Mouse (Mus musculus) midbrain, embryonic 16.5 days (tissue): ENCODE data around the gene Ikbip. TPM values are rescaled to one million over a fixed set of nuclear protein-coding genes. Genes with fewer than 3 reads are reported as not detected.

Source experiments
- ATAC-seq: fragments of 200-750 bp; cut with Nextera tagmentation; 2 replicates; pipeline ENCODE4 v1.8.0; 2017; ENCODE audit warnings: moderate TSS enrichment
- H3K27ac ChIP-seq: fragments of 300-500 bp; sonication (generic); 2 replicates; pipeline ENCODE4 v1.5.1; 2014; ENCODE audit warnings: mild to moderate bottlenecking, low read length, mixed read lengths
- H3K27me3 ChIP-seq: fragments of 300-500 bp; sonication (generic); 2 replicates; pipeline ENCODE4 v1.6.1; 2014; ENCODE audit warnings: low read depth, low read length, mixed read lengths; ENCODE audit not compliant: control insufficient read depth, insufficient read depth
- H3K36me3 ChIP-seq: fragments of 300-500 bp; sonication (generic); 2 replicates; pipeline ENCODE4 v1.6.1; 2014; ENCODE audit warnings: mild to moderate bottlenecking, low read length, moderate library complexity, mixed read lengths; ENCODE audit not compliant: control insufficient read depth, insufficient read depth
- H3K4me1 ChIP-seq: fragments of 300-500 bp; sonication (generic); 2 replicates; pipeline ENCODE4 v1.6.1; 2014; ENCODE audit warnings: mild to moderate bottlenecking, low read length, mixed read lengths; ENCODE audit not compliant: control insufficient read depth, insufficient read depth
- H3K4me2 ChIP-seq: fragments of 300-500 bp; sonication (generic); 2 replicates; pipeline ENCODE4 v1.6.1; 2014; ENCODE audit warnings: mild to moderate bottlenecking, low read length, mixed read lengths
- H3K4me3 ChIP-seq: fragments of 300-500 bp; sonication (generic); 2 replicates; pipeline ENCODE4 v1.5.1; 2014; ENCODE audit warnings: low read depth, mild to moderate bottlenecking, low read length, moderate library complexity, mixed read lengths
- H3K9ac ChIP-seq: fragments of 300-500 bp; sonication (generic); 2 replicates; pipeline ENCODE4 v1.6.1; 2014; ENCODE audit warnings: low read depth, low read length, mixed read lengths
- H3K9me3 ChIP-seq: fragments of 300-500 bp; sonication (generic); replicated peaks from 2 replicates; pipeline ENCODE4 v1.6.1; 2014; ENCODE audit warnings: mild to moderate bottlenecking, low read length, mixed read lengths; ENCODE audit not compliant: control insufficient read depth, poor library complexity, severe bottlenecking
- WGBS: fragments of 180-500 bp; shearing (Covaris S2); extraction: QIAGEN DNeasy Blood & Tissue Kit; methylation state at CpG from one replicate; pipeline ENCODE4 v1.1.7; 2014; 5-methylcytosine and 5-hydroxymethylcytosine counted together
- polyA plus RNA-seq: library from polyadenylated mRNA; unstranded; fragments of >200 nt; fragmentation: Nextera tagmentation; extraction: Ambion mirVana; gene quantifications from 2 replicates; pipeline ENCODE4 v1.2.1, GENCODE M21; 2015

Ikbip gene
- polyA plus RNA-seq, 1 experiment from 2014 or later: 18.6 TPM

DNA sequence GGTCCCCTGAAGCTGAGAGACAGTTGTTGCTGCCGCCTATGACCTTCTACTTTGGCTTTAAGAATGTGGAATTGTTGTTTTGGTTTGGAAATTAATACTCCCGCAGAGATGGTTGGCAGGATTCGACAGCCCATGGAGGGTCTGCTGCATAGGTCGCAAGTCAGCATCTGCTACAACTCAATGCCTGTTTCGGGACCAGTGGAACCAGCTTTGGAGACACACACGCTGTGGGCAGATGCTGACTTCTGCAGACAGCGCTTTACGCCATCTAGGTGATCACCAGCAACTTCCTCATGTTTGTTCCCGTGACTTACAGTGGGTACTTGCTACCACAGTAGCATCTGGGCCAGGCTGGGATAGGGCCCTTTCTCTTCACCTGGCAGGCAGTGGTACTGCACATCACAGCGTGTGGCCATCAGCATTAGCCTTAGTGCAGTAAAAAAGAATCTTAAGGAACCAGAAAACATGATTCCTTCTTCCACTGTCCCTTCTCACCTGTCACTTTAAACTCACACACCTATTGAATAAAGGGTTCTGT, 60.0 kb downstream of the Ikbip start:
- no peaks in the 10 kb centered on the region for H3K27me3 ChIP-seq
- H3K4me1 ChIP-seq: no peaks in the 10 kb centered on the region
- no peak overlapping the region for H3K4me3 ChIP-seq
- H3K9me3 ChIP-seq: no peaks in the 10 kb centered on the region
- no peak overlapping the region for H3K9ac ChIP-seq
- no peak overlapping the region for H3K27ac ChIP-seq
- WGBS: 78% methylated on average over 10 of the region's 10 CpGs
- no peak overlapping the region for H3K4me2 ChIP-seq
- no peak for ATAC-seq
- peaks cover 6% of the 10 kb centered on the region; the same call in 1 of the 2 replicates for H3K36me3 ChIP-seq

- H3K4me3 ChIP-seq: no peak overlapping the region
- no peak overlapping the region for H3K9ac ChIP-seq
- no peaks in the 10 kb centered on the region for H3K9me3 ChIP-seq
- H3K27ac ChIP-seq: no peak overlapping the region
- ATAC-seq: no peak
- H3K4me1 ChIP-seq: no peaks in the 10 kb centered on the region
- H3K27me3 ChIP-seq: no peaks in the 10 kb centered on the region
- WGBS: 77% methylated on average over 18 of the region's 18 CpGs
- H3K36me3 ChIP-seq: peaks cover 6% of the 10 kb centered on the region; the same call in 1 of the 2 replicates
- no peak overlapping the region for H3K4me2 ChIP-seq
Measured at GRCm38 (mm10) chr10:91143313-91144230, 60.8 kb downstream of the Ikbip start.

DNA sequence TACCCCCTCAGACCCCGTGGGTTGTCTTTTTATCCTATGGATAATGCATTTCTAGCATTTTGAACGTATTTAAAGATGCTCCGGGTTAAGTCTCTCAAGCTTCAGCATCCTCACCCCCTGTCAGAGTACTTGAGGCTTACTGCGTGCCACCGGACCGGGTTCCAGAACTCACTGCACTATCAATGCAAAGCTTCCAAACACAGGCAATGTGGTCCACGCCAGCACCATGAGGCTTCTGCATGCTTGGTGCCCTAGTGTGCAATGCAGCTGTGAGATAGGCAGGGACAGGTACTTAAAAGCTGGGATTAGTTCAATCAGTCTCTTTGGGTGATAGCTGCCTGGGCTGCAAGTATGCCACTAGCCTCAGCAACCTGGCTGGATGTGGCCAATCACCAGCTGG, 62.7 kb downstream of the Ikbip start:
- Histone ChIP-seq H3K36me3 (peaks cover 12% of the 10 kb centered on the region), H3K9ac (no peak overlapping the region), H3K27me3 (no peaks in the 10 kb centered on the region), H3K27ac (no peak overlapping the region), H3K4me2 (no peak overlapping the region), H3K4me1 (no peaks in the 10 kb centered on the region), H3K4me3 (no peak overlapping the region), H3K9me3 (no peaks in the 10 kb centered on the region)
- no peak for ATAC-seq
- 98% methylated on average over 7 of the region's 7 CpGs for WGBS

Other genes with a start within 250 kb of the Ikbip start
- 18.9 and 21.2 TPM in 2 replicates for gene Apaf1, start 170 bp upstream of the Ikbip start, polyA plus RNA-seq
- gene Slc25a3, start 41.1 kb downstream of the Ikbip start, polyA plus RNA-seq: 523 and 571 TPM in 2 replicates
- gene Tmpo, start 98.4 kb downstream of the Ikbip start, polyA plus RNA-seq: 82.8 and 100 TPM in 2 replicates